Mouse (Mus musculus) heart, adult 2 months (tissue): ENCODE data around the gene Aqr.

ENCODE experiments used
- CTCF ChIP-seq: fragments of 200-600 bp; IDR thresholded peaks from 2 replicates; pipeline ENCODE4 v1.8.1; 2022; ENCODE audit warnings: antibody characterized with exemption, mild to moderate bottlenecking, moderate library complexity
- POLR2A ChIP-seq: fragments of 200-500 bp; IDR thresholded peaks from 2 replicates; pipeline ENCODE4 v1.6.1; 2011; ENCODE audit warnings: mild to moderate bottlenecking, low read depth, low read length, control low read depth; ENCODE audit not compliant: insufficient read depth

GRCm38 (mm10) chr2:114051871-114052241, 135.0 kb downstream of the Aqr start:
- TF ChIP-seq POLR2A (peak; percentile 63; the same call in 1 of the 2 replicates), CTCF (no peak)
